Mouse (Mus musculus) heart, adult 9 months (tissue): ENCODE results near the gene Lat2.

Source experiments
- DNase-seq, 2 experiments: peaks; one replicate each; pipeline ENCODE4 v3.0.0; 2022; ENCODE audit warnings: low spot score in 2 of 2

The Lat2 gene

GRCm38 (mm10) chr5:134613727-134614126 is 1.1 kb downstream of the Lat2 start:
- peak in 1 of 2 experiments; percentile 51 for DNase-seq

- no peak for DNase-seq
Measured at GRCm38 (mm10) chr5:134611810-134612521, 2.9 kb downstream of the Lat2 start.

GRCm38 (mm10) chr5:134609916-134610643 is 4.7 kb downstream of the Lat2 start:
- DNase-seq: no peak

- peak in 1 of 2 experiments; percentile 45 for DNase-seq
Measured at GRCm38 (mm10) chr5:134607121-134607520, 7.7 kb downstream of the Lat2 start.

GRCm38 (mm10) chr5:134606314-134606713 is 8.5 kb downstream of the Lat2 start:
- DNase-seq: no peak

- DNase-seq: no peak
Measured at GRCm38 (mm10) chr5:134604376-134604775, 10.4 kb downstream of the Lat2 start.

- DNase-seq: peak in 1 of 2 experiments; percentile 36
Measured at GRCm38 (mm10) chr5:134597711-134598110, 17.1 kb downstream of the Lat2 start.

- no peak for DNase-seq
Measured at GRCm38 (mm10) chr5:134593093-134593492, 21.7 kb downstream of the Lat2 start.

GRCm38 (mm10) chr5:134592026-134592581 is 22.7 kb downstream of the Lat2 start:
- DNase-seq: peak in 1 of 2 experiments; percentile 39

- DNase-seq: no peak
Measured at GRCm38 (mm10) chr5:134589900-134590299, 24.9 kb downstream of the Lat2 start.

- DNase-seq: no peak
Measured at GRCm38 (mm10) chr5:134584798-134585197, 30.0 kb downstream of the Lat2 start.

- DNase-seq: no peak
Measured at GRCm38 (mm10) chr5:134583884-134584213, 31.0 kb downstream of the Lat2 start.

- DNase-seq: no peak
Measured at GRCm38 (mm10) chr5:134583006-134583883, 31.6 kb downstream of the Lat2 start.

GRCm38 (mm10) chr5:134582221-134582907 is 32.5 kb downstream of the Lat2 start:
- peak; percentile 94 to 97 for DNase-seq

GRCm38 (mm10) chr5:134581146-134581545 is 33.7 kb downstream of the Lat2 start, which contains the start of gene Rfc2:
Gene Rfc2 (plus strand): TSS chr5:134581366.
- DNase-seq: no peak

GRCm38 (mm10) chr5:134579135-134579534 is 35.7 kb downstream of the Lat2 start:
- no peak for DNase-seq

- no peak for DNase-seq
Measured at GRCm38 (mm10) chr5:134577534-134577933, 37.3 kb downstream of the Lat2 start.

- DNase-seq: no peak
Measured at GRCm38 (mm10) chr5:134576517-134577220, 38.2 kb downstream of the Lat2 start.

GRCm38 (mm10) chr5:134575833-134576232 is 39.0 kb downstream of the Lat2 start:
- DNase-seq: no peak

- peak in 1 of 2 experiments; percentile 57 for DNase-seq
Measured at GRCm38 (mm10) chr5:134572508-134573214, 42.2 kb downstream of the Lat2 start.
